Comparison of ENCODE assay signal across 8 mouse cellular contexts in the genomic region with DNA sequence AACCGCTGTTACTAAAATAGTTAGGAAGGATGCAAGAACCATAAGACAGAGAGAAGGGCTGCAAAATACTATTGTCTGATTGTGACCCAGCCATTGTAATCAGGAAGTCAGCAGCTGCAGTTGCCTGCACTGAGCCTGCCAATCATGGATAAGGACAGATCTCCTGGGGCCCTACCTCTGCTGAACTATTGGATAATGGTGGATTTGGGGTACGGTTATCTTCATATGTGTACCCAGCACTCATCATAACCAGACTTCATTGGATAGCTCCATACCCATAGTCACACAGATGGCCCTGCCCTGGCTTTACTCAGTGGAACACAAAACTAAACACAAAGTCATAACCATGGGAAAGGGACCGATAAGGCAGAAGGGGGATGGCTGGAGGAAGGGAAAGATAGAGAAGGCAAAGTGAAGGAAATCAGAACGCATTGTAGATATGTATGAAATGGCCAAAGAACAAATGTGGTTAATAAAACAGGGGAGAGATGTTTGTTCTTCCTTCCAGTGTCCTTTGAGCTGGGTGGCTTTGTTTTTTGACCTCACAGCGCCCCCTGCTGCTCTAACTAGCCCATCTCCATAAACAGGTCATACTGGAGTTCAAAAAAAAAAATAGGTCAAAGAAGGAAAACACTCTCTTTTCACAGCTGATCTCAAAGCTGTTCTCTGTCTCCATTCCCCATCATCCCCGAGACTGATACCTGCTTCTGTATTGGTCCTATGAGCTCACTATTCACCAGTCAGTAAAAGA.
DNase-seq lines count a peak whose midpoint lies in the region; ATAC-seq and TF ChIP-seq lines count a peak whose summit lies in the region.

No protein-coding gene starts in this region.

- H3K4me3 ChIP-seq in liver, embryonic 14.5 days (ENCODE audit: insufficient read depth in 1 of 2, low read depth in 2 of 2, low read length in 2 of 2) = no peak overlapping the region

- peak overlapping the region; percentile 33 for H3K4me2 ChIP-seq in liver, embryonic 14.5 days (ENCODE audit: low read depth)

- H3K36me3 ChIP-seq in liver, embryonic 14.5 days (replicated peaks; ENCODE audit: control insufficient read depth, insufficient read depth, low read depth) = no peaks in the 10 kb centered on the region

- in situ Hi-C loops in Patski (cut with MboI; ENCODE audit: low pct_unique_long_range_greater_than_20kb) = no loop called here

- peaks cover 19 to 20% of the 10 kb centered on the region in 2 experiments for H3K4me1 ChIP-seq in liver, embryonic 14.5 days (replicated peaks; ENCODE audit: control insufficient read depth in 2 of 2, insufficient read depth in 2 of 2, low read length in 1 of 2)

- peak overlapping the region; percentile 69 for H3K27ac ChIP-seq in liver, embryonic 14.5 days

- CTCF ChIA-PET in Patski (lab: Charles Lee) = interaction anchor here (0.7 to 6.0 kb wide), 14 partner anchors 8 to 178 kb away, joined by 3 to 77 read pairs (median 4); no protein-coding TSS in a partner anchor

- no peak for ATAC-seq in Patski
- peak; percentile 98 for ATAC-seq in liver, embryonic 14.5 days (ENCODE audit: insufficient read depth)

- no peaks in the 10 kb centered on the region for H3K9me3 ChIP-seq in liver, embryonic 14.5 days (ENCODE audit: control insufficient read depth, low read length)

- peak; percentile 89 for TF ChIP-seq EP300 in liver, embryonic 14.5 days (IDR thresholded peaks at IDR 0.05; ENCODE audit: low read depth)

- WGBS in liver, embryonic 14.5 days (ENCODE audit: insufficient replicate concordance) = 10% methylated on average over 6 of the region's 6 CpGs

- no peaks in the 10 kb centered on the region for H3K27me3 ChIP-seq in Patski
- H3K27me3 ChIP-seq in liver, embryonic 14.5 days (ENCODE audit: control insufficient read depth, insufficient read depth, low read length) = no peaks in the 10 kb centered on the region

- H3K9ac ChIP-seq in liver, embryonic 14.5 days (replicated peaks) = peak overlapping the region; percentile 27; the same call in 1 of the 2 replicates

- POLR2A ChIA-PET in Patski (lab: Charles Lee) = interaction anchor here (0.6 kb wide), 1 partner anchor 90 kb away, joined by 3 read pairs; no protein-coding TSS in a partner anchor

- TF ChIP-seq CTCF in Patski (IDR thresholded peaks at IDR 0.05) = peak; percentile 78
- TF ChIP-seq CTCF in liver, embryonic 14.5 days (IDR thresholded peaks at IDR 0.05; ENCODE audit: low read depth) = peak; percentile 74

- DNase-seq in 3T3-L1 (ENCODE audit: low read depth, low spot score) (peak; percentile 68), Patski (ENCODE audit: low read depth, low spot score) (peak; percentile 20)
- peak; percentile 66 to 77 for DNase-seq in cerebellum, postnatal 25 days
- peak; percentile 55 for DNase-seq in heart, adult 8-10 months (ENCODE audit: low spot score)
- DNase-seq in kidney, postnatal 14 days = peak; percentile 76
- peak; percentile 39 to 62 (median 42) for DNase-seq in liver, embryonic 14.5 days (ENCODE audit: low read depth in 3 of 3, low spot score in 3 of 3)
- DNase-seq in retina, postnatal 7 days (ENCODE audit: low read depth, low spot score) = peak; percentile 48
- DNase-seq in urinary bladder, adult 2 months (ENCODE audit: low spot score) = peak; percentile 48

Comparison
In these comparisons a context has a peak if more than half of its experiments do, and no peak if none do; other contexts are left out.
1. DNase-seq: peak in every context shown above with its lines; median percentile 76 in kidney, postnatal 14 days; 72 in cerebellum, postnatal 25 days; 68 in 3T3-L1; 55 in heart, adult 8-10 months; 48 in retina, postnatal 7 days; 48 in urinary bladder, adult 2 months; 42 in liver, embryonic 14.5 days; 20 in Patski.